Mouse (Mus musculus) heart, embryonic 10.5 days (tissue): ENCODE results near the gene Degs2. TPM values are rescaled to one million over a fixed set of nuclear protein-coding genes. Genes with fewer than 3 reads are reported as not detected.

ENCODE experiments used
- DNase-seq: peaks from one replicate; pipeline ENCODE4 v3.0.0-alpha.2; 2017; ENCODE audit warnings: low spot score
- H3K27ac ChIP-seq: fragments of 300-500 bp; sonication (generic); 2 replicates; pipeline ENCODE4 v1.5.1; 2016; ENCODE audit warnings: mild to moderate bottlenecking
- H3K27me3 ChIP-seq: fragments of 300-500 bp; sonication (generic); 2 replicates; pipeline ENCODE4 v1.6.1; 2016; ENCODE audit warnings: mild to moderate bottlenecking; ENCODE audit not compliant: poor library complexity, insufficient read depth, severe bottlenecking
- H3K36me3 ChIP-seq: fragments of 300-500 bp; sonication (generic); 2 replicates; pipeline ENCODE4 v1.6.1; 2016; ENCODE audit warnings: mild to moderate bottlenecking, moderate library complexity
- H3K4me1 ChIP-seq: fragments of 300-500 bp; sonication (generic); 2 replicates; pipeline ENCODE4 v1.6.1; 2016; ENCODE audit warnings: mild to moderate bottlenecking
- H3K4me3 ChIP-seq: fragments of 300-500 bp; sonication (generic); 2 replicates; pipeline ENCODE4 v1.5.1; 2016; ENCODE audit warnings: mild to moderate bottlenecking, moderate library complexity
- H3K9me3 ChIP-seq: fragments of 300-500 bp; sonication (generic); 2 replicates; pipeline ENCODE4 v1.6.1; 2016; ENCODE audit warnings: mild to moderate bottlenecking, moderate library complexity
- WGBS: fragments of 180-500 bp; shearing (Covaris S2); methylation state at CpG from one replicate; pipeline ENCODE4 v1.1.7; 2016; 5-methylcytosine and 5-hydroxymethylcytosine counted together
- polyA plus RNA-seq: library from polyadenylated mRNA; unstranded; fragments of >200 nt; fragmentation: Nextera tagmentation; extraction: Ambion mirVana; gene quantifications from 2 replicates; pipeline ENCODE4 v1.2.1, GENCODE M21; 2016

Gene Degs2
- polyA plus RNA-seq, 1 experiment from 2014 or later, result 0.94 TPM

- Histone ChIP-seq H3K4me1 (peaks cover 11% of the 10 kb centered on the region), H3K27ac (no peak overlapping the region), H3K9me3 (no peaks in the 10 kb centered on the region), H3K27me3 (no peaks in the 10 kb centered on the region), H3K4me3 (no peak overlapping the region), H3K36me3 (peaks cover 11% of the 10 kb centered on the region; the same call in 1 of the 2 replicates)
- 62% methylated on average over 2 of the region's 2 CpGs for WGBS
- no peak for DNase-seq
Measured at GRCm38 (mm10) chr12:108693592-108693991, 8.5 kb downstream of the Degs2 start.

DNA sequence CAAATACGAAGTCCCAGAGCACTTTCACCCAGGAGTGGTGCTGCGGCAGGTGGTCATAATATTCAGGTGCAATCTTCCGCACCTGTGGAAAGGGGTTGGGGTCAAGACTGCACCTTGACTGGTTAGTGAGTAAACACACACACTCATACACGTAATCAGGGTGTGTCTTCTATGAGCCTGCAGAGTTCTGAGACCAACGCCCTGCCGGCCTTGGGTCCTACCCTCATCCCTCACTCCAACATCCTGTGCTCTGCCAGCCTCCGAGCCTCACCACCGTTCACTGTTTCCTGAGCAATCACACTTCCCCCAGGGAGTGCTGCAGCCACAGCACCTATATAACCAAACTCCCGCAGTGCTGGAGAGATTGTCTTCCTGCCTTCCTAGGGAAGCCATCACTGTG lies 11.6 kb downstream of the Degs2 start:
- Histone ChIP-seq H3K36me3 (peaks cover 36% of the 10 kb centered on the region), H3K27me3 (no peaks in the 10 kb centered on the region), H3K4me1 (peaks cover 25% of the 10 kb centered on the region), H3K4me3 (no peak overlapping the region), H3K9me3 (no peaks in the 10 kb centered on the region), H3K27ac (no peak overlapping the region)
- no peak for DNase-seq
- WGBS, result 72% methylated on average over 9 of the region's 9 CpGs

DNA sequence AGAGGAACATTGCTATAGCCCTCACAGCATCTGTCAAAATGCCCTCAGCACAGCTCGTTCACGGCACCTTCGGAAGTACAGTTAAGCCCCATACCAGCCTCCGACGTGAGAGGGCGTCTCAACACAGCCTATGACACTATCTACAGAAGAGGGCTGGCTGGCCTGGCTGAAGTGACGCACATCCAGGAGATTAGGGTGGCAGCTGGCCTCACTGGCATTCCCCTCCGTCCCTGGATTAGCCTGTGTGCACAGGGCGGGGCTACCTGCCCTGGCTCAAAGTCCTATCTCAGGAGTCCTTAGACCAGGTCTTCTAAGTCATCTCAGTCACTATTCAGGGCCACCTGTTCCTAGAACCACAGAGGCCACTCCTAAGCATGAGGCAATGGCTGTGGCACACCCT lies 12.9 kb downstream of the Degs2 start:
- WGBS, result 51% methylated on average over 9 of the region's 9 CpGs
- peaks cover 46% of the 10 kb centered on the region for H3K36me3 ChIP-seq
- no peaks in the 10 kb centered on the region for H3K9me3 ChIP-seq
- no peak for DNase-seq
- H3K27ac ChIP-seq, result no peak overlapping the region
- H3K27me3 ChIP-seq, result no peaks in the 10 kb centered on the region
- peaks cover 25% of the 10 kb centered on the region for H3K4me1 ChIP-seq
- H3K4me3 ChIP-seq, result no peak overlapping the region

DNA sequence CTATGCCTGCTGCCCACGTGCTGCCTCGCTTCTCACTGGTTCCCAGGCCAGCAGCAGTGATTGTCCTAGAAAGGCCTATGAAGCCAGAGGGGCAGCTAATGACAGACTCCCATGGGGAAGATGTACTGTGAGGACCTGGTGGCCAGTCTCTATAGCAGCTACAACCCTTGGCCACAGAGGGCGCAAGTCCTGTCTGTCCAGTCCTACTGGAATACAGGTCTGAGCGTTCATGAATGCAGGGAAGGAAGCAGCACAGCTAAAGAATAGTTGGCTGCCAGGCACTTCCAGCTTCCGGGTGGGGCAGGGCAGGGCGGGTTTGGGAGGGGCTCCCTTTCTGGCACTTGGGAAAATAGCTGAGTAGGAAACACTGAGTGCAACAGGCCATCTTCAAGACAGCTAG lies 15.2 kb downstream of the Degs2 start:
- Histone ChIP-seq H3K36me3 (peaks cover 69% of the 10 kb centered on the region), H3K27me3 (no peaks in the 10 kb centered on the region), H3K4me3 (no peak overlapping the region), H3K9me3 (no peaks in the 10 kb centered on the region), H3K27ac (no peak overlapping the region), H3K4me1 (peaks cover 25% of the 10 kb centered on the region)
- 71% methylated on average over 6 of the region's 6 CpGs for WGBS
- no peak for DNase-seq

DNA sequence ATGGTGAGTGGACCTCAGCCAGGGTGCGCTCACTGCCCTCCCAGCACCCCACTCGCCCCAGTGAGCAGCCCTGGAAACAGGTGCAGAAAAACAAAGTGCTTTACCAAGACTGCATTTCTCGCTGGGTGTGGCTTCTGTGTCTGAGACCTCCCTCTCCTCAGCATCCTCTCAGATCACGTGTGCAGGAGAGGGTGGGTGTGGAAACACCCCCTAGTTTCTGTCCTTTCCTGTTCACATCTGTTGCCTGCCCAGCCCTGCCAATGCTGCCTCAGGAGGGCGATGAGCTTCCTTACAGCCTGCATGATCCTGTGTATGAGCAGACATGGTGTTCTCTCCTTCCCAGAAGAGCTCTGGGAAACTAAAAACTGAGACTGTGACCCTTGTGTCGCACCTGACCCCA lies 15.7 kb downstream of the Degs2 start:
- 77% methylated on average over 6 of the region's 6 CpGs for WGBS
- DNase-seq, result no peak
- H3K27ac ChIP-seq, result no peak overlapping the region
- no peaks in the 10 kb centered on the region for H3K9me3 ChIP-seq
- peaks cover 73% of the 10 kb centered on the region for H3K36me3 ChIP-seq
- no peak overlapping the region for H3K4me3 ChIP-seq
- peaks cover 25% of the 10 kb centered on the region for H3K4me1 ChIP-seq
- no peaks in the 10 kb centered on the region for H3K27me3 ChIP-seq

DNA sequence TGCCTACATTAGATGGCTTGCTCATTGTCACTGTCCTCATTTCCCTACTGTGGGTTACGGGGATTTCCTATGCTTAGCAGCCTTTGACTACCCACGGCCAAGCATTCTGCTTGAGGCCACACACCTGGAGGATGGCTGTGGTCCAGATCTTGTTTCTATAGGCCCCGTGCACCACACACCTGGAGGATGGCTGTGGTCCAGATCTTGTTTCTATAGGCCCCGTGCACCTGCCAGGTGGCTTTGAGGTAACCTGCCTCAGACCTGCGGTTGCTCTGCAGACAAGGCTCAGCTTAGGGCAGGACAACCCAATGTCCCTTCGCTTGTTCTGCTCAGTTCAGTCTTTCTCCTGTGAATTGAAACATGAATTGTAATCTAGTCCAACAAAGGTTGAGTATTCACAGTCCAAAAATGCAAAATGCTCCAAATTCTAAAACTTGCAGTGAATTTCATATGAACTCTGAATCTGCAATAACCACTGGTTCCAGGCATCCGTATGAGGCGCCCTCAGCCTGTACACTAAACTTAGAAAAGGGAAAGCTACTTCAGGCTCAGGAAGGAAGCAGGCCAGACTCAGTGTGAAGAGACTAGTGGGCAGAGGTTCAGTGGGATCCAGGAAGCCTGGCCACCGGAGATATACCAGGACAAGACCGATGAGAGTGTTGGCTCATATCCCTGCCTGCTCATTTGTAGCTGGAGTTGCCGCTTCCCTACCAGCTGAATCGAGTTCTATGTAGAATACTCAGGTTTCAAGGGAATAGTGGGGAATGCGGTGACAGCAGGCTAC lies 19.7 kb downstream of the Degs2 start:
- no peak for DNase-seq
- Histone ChIP-seq H3K36me3 (peaks cover 88% of the 10 kb centered on the region), H3K9me3 (no peaks in the 10 kb centered on the region), H3K4me1 (peaks cover 10% of the 10 kb centered on the region), H3K27ac (no peak overlapping the region), H3K4me3 (no peak overlapping the region), H3K27me3 (no peaks in the 10 kb centered on the region)
- 83% methylated on average over 13 of the region's 13 CpGs for WGBS

GRCm38 (mm10) chr12:108680861-108681260 lies 21.3 kb downstream of the Degs2 start:
- H3K36me3 ChIP-seq, result peaks cover 88% of the 10 kb centered on the region
- H3K4me3 ChIP-seq, result no peak overlapping the region
- DNase-seq, result no peak
- H3K4me1 ChIP-seq, result peaks cover 1% of the 10 kb centered on the region; the same call in 1 of the 2 replicates
- 92% methylated on average over 8 of the region's 8 CpGs for WGBS
- H3K27ac ChIP-seq, result no peak overlapping the region
- H3K9me3 ChIP-seq, result no peaks in the 10 kb centered on the region
- H3K27me3 ChIP-seq, result no peaks in the 10 kb centered on the region

DNA sequence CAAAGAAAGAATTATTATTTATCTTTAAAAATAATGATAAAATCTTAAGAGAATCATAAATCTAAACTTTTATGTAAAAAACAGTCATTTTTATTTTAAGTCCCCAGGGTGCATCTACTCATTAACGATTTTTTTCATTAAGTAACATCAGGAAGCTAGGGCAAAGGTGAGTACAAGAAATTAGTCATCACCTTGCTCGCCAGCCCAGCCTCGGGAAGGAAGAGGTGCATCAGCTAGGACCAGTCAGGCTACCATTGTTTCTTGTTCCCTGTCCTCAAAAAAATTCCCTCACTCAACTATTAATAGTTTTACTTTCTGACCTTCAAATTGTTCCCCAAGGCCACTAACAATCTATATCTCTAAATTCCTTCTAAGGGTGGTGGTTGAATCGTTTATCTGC lies 23.7 kb downstream of the Degs2 start:
- Histone ChIP-seq H3K4me1 (peaks cover 15% of the 10 kb centered on the region; the same call in 1 of the 2 replicates), H3K27me3 (no peaks in the 10 kb centered on the region), H3K4me3 (no peak overlapping the region), H3K27ac (no peak overlapping the region), H3K9me3 (no peaks in the 10 kb centered on the region), H3K36me3 (peaks cover 88% of the 10 kb centered on the region)
- 79% methylated on average over 4 of the region's 4 CpGs for WGBS
- no peak for DNase-seq

GRCm38 (mm10) chr12:108677116-108677515 lies 25.0 kb downstream of the Degs2 start:
- 87% methylated on average over 5 of the region's 5 CpGs for WGBS
- Histone ChIP-seq H3K27me3 (no peaks in the 10 kb centered on the region), H3K4me1 (peaks cover 15% of the 10 kb centered on the region; the same call in 1 of the 2 replicates), H3K27ac (no peak overlapping the region), H3K4me3 (no peak overlapping the region), H3K9me3 (no peaks in the 10 kb centered on the region), H3K36me3 (peaks cover 86% of the 10 kb centered on the region)
- DNase-seq, result no peak

DNA sequence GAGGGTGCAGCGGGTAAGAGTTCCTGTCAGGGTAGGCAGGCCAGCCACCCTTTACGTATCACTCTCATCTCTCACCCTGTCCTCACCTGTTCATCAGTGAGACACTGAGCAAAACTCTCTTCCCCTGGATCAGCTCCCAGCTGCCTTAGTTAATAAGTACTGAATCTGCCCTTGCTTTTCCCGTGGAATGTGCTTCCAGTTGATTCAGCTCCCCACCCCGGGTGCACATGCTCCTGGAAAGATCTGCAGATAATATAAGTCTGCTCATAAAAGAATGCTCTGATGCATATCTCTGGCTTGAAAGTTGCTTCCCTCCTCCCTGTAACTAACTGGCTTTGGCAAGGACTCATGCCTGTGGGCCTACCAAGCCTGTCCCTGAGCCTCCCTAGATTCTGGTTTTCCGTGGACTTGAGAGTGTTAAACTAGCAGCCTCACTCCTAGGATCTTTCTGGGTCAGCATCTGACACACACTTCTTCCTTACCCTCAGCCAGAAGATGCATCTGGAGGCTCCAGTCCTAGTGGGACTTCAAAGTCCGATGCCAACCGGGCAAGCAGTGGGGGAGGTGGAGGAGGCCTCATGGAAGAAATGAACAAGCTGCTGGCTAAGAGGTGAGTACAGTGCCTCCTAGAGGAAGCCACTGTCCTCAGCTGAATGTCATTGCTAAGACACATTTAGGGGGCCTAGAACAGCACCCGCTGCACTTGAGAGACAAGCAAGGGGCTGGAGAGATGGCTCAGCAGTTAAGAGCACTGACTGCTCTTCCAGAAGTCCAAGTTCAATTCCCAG lies 26.3 kb downstream of the Degs2 start:
- Histone ChIP-seq H3K27me3 (no peaks in the 10 kb centered on the region), H3K4me3 (no peak overlapping the region), H3K4me1 (peaks cover 15% of the 10 kb centered on the region; the same call in 1 of the 2 replicates), H3K36me3 (peaks cover 83% of the 10 kb centered on the region), H3K27ac (no peak overlapping the region), H3K9me3 (no peaks in the 10 kb centered on the region)
- DNase-seq, result no peak
- WGBS, result 79% methylated on average over 8 of the region's 8 CpGs

DNA sequence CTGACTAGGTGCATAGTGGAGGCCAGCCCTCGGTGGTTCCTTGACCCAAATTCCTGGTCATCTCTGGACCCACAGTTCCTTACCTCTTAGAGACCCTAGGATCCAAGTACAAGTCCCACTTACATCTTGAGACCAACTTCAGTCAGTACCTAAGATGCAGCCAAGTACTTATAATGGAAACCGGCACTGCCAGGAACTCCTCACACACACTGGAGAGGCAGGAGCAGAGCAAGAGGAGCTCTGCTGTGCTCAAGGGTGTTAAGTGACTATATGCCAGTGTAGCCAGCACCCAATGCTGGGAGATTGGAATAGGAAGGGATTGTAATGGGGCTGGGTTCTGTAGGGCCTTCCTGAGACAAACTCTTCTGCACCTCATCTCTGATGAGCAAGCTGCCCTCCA lies 27.2 kb downstream of the Degs2 start:
- H3K27me3 ChIP-seq, result no peaks in the 10 kb centered on the region
- no peak overlapping the region for H3K4me3 ChIP-seq
- H3K9me3 ChIP-seq, result no peaks in the 10 kb centered on the region
- DNase-seq, result no peak
- H3K4me1 ChIP-seq, result peaks cover 15% of the 10 kb centered on the region; the same call in 1 of the 2 replicates
- peaks cover 85% of the 10 kb centered on the region for H3K36me3 ChIP-seq
- no peak overlapping the region for H3K27ac ChIP-seq
- 87% methylated on average over 2 of the region's 2 CpGs for WGBS

DNA sequence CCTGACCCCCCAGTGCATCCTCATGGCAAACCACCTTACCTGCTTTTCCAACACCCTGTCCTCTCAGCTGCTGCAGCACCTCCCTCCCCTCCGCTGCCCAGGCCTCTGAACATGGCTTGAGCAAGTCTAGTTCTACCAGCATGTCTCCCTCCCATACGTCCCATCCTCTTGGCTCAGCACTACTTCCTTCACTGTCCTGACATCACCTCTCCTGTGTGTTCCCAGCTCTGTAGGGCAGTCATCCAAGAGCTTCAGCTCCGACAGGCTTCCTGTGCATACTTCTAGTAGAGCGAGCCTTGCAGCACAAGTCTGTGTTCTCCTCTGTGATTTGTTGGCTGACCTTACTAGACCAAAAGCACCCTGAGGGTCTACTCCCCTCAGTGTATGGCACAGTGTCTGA lies 27.6 kb downstream of the Degs2 start:
- Histone ChIP-seq H3K4me1 (peaks cover 15% of the 10 kb centered on the region; the same call in 1 of the 2 replicates), H3K27me3 (no peaks in the 10 kb centered on the region), H3K9me3 (no peaks in the 10 kb centered on the region), H3K4me3 (no peak overlapping the region), H3K36me3 (peaks cover 85% of the 10 kb centered on the region), H3K27ac (no peak overlapping the region)
- 87% methylated on average over 4 of the region's 4 CpGs for WGBS
- no peak for DNase-seq

DNA sequence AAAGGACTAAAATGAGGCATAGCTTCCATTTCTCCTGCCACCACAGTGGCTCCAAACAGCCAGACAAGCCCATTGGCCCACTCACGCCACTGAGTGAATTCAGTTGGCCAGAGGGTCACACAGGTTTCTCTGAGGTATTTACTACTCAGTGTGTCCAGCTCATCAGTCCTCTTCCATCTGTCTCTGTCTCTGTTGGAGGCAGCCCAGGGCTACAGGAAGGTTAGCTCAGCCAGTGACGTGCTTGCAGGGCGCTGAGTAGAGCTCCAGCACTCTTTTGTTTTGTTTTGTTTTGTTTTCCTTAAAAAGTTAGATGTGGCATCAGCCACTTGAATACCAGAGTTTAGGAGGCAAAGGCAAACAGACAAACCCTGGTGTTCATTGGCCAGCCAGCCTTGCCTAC lies 28.6 kb downstream of the Degs2 start:
- H3K36me3 ChIP-seq, result peaks cover 76% of the 10 kb centered on the region
- no peak overlapping the region for H3K27ac ChIP-seq
- WGBS, result 79% methylated on average over 3 of the region's 3 CpGs
- H3K4me3 ChIP-seq, result no peak overlapping the region
- no peak for DNase-seq
- H3K9me3 ChIP-seq, result no peaks in the 10 kb centered on the region
- H3K4me1 ChIP-seq, result peaks cover 15% of the 10 kb centered on the region; the same call in 1 of the 2 replicates
- H3K27me3 ChIP-seq, result no peaks in the 10 kb centered on the region
